Mouse (Mus musculus) layer of hippocampus, adult 9-11 months (tissue): ENCODE measurements around the gene Cdc37.
A peak's percentile ranks its signal among the peaks of the same experiment; 100 is the strongest.

Source experiments
- DNase-seq: peaks from one replicate; pipeline ENCODE4 v3.0.0; 2022

Cdc37 gene

GRCm38 (mm10) chr9:21167140-21168097 lies 17.6 kb upstream of the Cdc37 start:
- DNase-seq = no peak

- no peak for DNase-seq
Observed at GRCm38 (mm10) chr9:21166516-21166915, 16.7 kb upstream of the Cdc37 start.

- no peak for DNase-seq
Observed at GRCm38 (mm10) chr9:21165952-21166451, 16.2 kb upstream of the Cdc37 start.

- peak; percentile 85 for DNase-seq
Observed at GRCm38 (mm10) chr9:21165041-21165951, 15.5 kb upstream of the Cdc37 start, which contains the start of gene Pde4a. Gene Pde4a, plus strand, starts transcription at chr9:21165714.

GRCm38 (mm10) chr9:21164072-21164471 lies 14.3 kb upstream of the Cdc37 start:
- peak; percentile 63 for DNase-seq

- no peak for DNase-seq
Observed at GRCm38 (mm10) chr9:21163086-21164050, 13.6 kb upstream of the Cdc37 start.

- peak; percentile 93 for DNase-seq
Observed at GRCm38 (mm10) chr9:21161209-21161909, 11.6 kb upstream of the Cdc37 start.

GRCm38 (mm10) chr9:21154787-21155186 lies 5.0 kb upstream of the Cdc37 start:
- DNase-seq = no peak

GRCm38 (mm10) chr9:21153833-21154232 lies 4.1 kb upstream of the Cdc37 start:
- DNase-seq = no peak

GRCm38 (mm10) chr9:21153331-21153730 lies 3.5 kb upstream of the Cdc37 start:
- no peak for DNase-seq

- peak; percentile 79 for DNase-seq
Observed at GRCm38 (mm10) chr9:21152715-21153114, 2.9 kb upstream of the Cdc37 start.

GRCm38 (mm10) chr9:21149077-21149653 lies 617 bp downstream of the Cdc37 start:
- DNase-seq = no peak

- DNase-seq = no peak
Observed at GRCm38 (mm10) chr9:21148427-21148826, 1.4 kb downstream of the Cdc37 start.

- no peak for DNase-seq
Observed at GRCm38 (mm10) chr9:21146722-21147121, 3.1 kb downstream of the Cdc37 start.

- DNase-seq = no peak
Observed at GRCm38 (mm10) chr9:21145431-21145830, 4.4 kb downstream of the Cdc37 start.

- DNase-seq = no peak
Observed at GRCm38 (mm10) chr9:21144361-21144760, 5.4 kb downstream of the Cdc37 start.

GRCm38 (mm10) chr9:21141922-21142321 lies 7.9 kb downstream of the Cdc37 start:
- no peak for DNase-seq

GRCm38 (mm10) chr9:21138386-21138785 lies 11.4 kb downstream of the Cdc37 start:
- DNase-seq = no peak

GRCm38 (mm10) chr9:21137229-21137628 lies 12.6 kb downstream of the Cdc37 start:
- DNase-seq = no peak

- DNase-seq = no peak
Observed at GRCm38 (mm10) chr9:21136401-21136800, 13.4 kb downstream of the Cdc37 start.

GRCm38 (mm10) chr9:21135941-21136381 lies 13.8 kb downstream of the Cdc37 start:
- DNase-seq = no peak
